Mouse (Mus musculus) forebrain, postnatal 0 days (tissue): ENCODE results near the gene Kcnn1. TPM values are rescaled to one million over a fixed set of nuclear protein-coding genes. Genes with fewer than 3 reads are reported as not detected.
A peak's percentile ranks its signal among the peaks of the same experiment; 100 is the strongest.

Source experiments
- ATAC-seq: fragments of 200-750 bp; cut with Nextera tagmentation; 2 replicates; pipeline ENCODE4 v1.8.0; 2017; ENCODE audit warnings: mild to moderate bottlenecking, moderate library complexity
- DNase-seq: peaks from one replicate; pipeline ENCODE4 v3.0.0-alpha.2; 2015
- H3K27ac ChIP-seq: fragments of 300-500 bp; sonication (generic); 2 replicates; pipeline ENCODE4 v1.5.1; 2014; ENCODE audit warnings: low read depth, mild to moderate bottlenecking, antibody characterized with exemption, low read length, moderate library complexity, mixed read lengths
- H3K27me3 ChIP-seq: fragments of 300-500 bp; sonication (generic); 2 replicates; pipeline ENCODE4 v1.6.1; 2014; ENCODE audit warnings: mild to moderate bottlenecking, low read length, mixed read lengths; ENCODE audit not compliant: insufficient read depth
- H3K36me3 ChIP-seq: fragments of 300-500 bp; sonication (generic); 2 replicates; pipeline ENCODE4 v1.6.1; 2014; ENCODE audit warnings: mild to moderate bottlenecking, moderate library complexity; ENCODE audit not compliant: insufficient read depth
- H3K4me1 ChIP-seq: fragments of 300-500 bp; sonication (generic); 2 replicates; pipeline ENCODE4 v1.6.1; 2014; ENCODE audit warnings: antibody characterized with exemption; ENCODE audit not compliant: insufficient read depth
- H3K4me2 ChIP-seq: fragments of 300-500 bp; sonication (generic); 2 replicates; pipeline ENCODE4 v1.6.1; 2014; ENCODE audit warnings: low read depth, mild to moderate bottlenecking, moderate library complexity
- H3K4me3 ChIP-seq: fragments of 300-500 bp; sonication (generic); 2 replicates; pipeline ENCODE4 v1.5.1; 2014; ENCODE audit warnings: low read depth, low read length, mixed read lengths
- H3K9ac ChIP-seq: fragments of 300-500 bp; sonication (generic); 2 replicates; pipeline ENCODE4 v1.6.1; 2014; ENCODE audit warnings: mild to moderate bottlenecking
- H3K9me3 ChIP-seq: fragments of 300-500 bp; sonication (generic); 2 replicates; pipeline ENCODE4 v1.6.1; 2016; ENCODE audit warnings: low read length
- CTCF ChIP-seq: sonication (generic); IDR thresholded peaks from 2 replicates; pipeline ENCODE4 v1.5.1; 2016; ENCODE audit warnings: antibody characterized with exemption, control low read depth, low read depth
- WGBS: fragments of 180-500 bp; shearing (Covaris S2); extraction: QIAGEN DNeasy Blood & Tissue Kit; methylation state at CpG from one replicate; pipeline ENCODE4 v1.1.7; 2014; 5-methylcytosine and 5-hydroxymethylcytosine counted together
- polyA plus RNA-seq: library from polyadenylated mRNA; unstranded; fragments of >200 nt; fragmentation: Nextera tagmentation; extraction: Ambion mirVana; gene quantifications from 2 replicates; pipeline ENCODE4 v1.2.1, GENCODE M21; 2015
- total RNA-seq: library from RNA; depleted of rRNA; stranded (reverse); fragments of >200 nt; gene quantifications from 2 replicates; pipeline ENCODE4 v1.2.3, GENCODE M21; 2014

Kcnn1 gene
- total and polyA plus RNA-seq, 2 experiments from 2014 or later = 9.8 to 20.5 TPM

- DNase-seq (no peak), ATAC-seq (no peak)
- Histone ChIP-seq H3K4me3 (no peak overlapping the region), H3K9ac (no peak overlapping the region), H3K4me2 (no peak overlapping the region), H3K4me1 (no peaks in the 10 kb centered on the region), H3K27ac (no peak overlapping the region), H3K9me3 (no peaks in the 10 kb centered on the region), H3K27me3 (no peaks in the 10 kb centered on the region; the same call in 1 of the 2 replicates), H3K36me3 (no peaks in the 10 kb centered on the region)
- TF ChIP-seq CTCF = no peak
- 87% methylated on average over 10 of the region's 10 CpGs for WGBS
Observed at GRCm38 (mm10) chr8:70884683-70885082, 21.6 kb upstream of the Kcnn1 start.

- Histone ChIP-seq H3K4me1 (no peaks in the 10 kb centered on the region), H3K27ac (no peak overlapping the region), H3K27me3 (no peaks in the 10 kb centered on the region; the same call in 1 of the 2 replicates), H3K9ac (no peak overlapping the region), H3K4me3 (no peak overlapping the region), H3K4me2 (no peak overlapping the region), H3K9me3 (no peaks in the 10 kb centered on the region), H3K36me3 (no peaks in the 10 kb centered on the region)
- 77% methylated on average over 4 of the region's 4 CpGs for WGBS
- DNase-seq (no peak), ATAC-seq (no peak)
- no peak for TF ChIP-seq CTCF
Observed at GRCm38 (mm10) chr8:70884186-70884585, 21.1 kb upstream of the Kcnn1 start.

- 30% methylated on average over 11 of the region's 11 CpGs for WGBS
- no peaks in the 10 kb centered on the region for H3K4me1 ChIP-seq
- ATAC-seq = no peak
Observed at GRCm38 (mm10) chr8:70880546-70880945, 17.5 kb upstream of the Kcnn1 start.

GRCm38 (mm10) chr8:70880126-70880525 lies 17.1 kb upstream of the Kcnn1 start:
- no peak overlapping the region for H3K4me3 ChIP-seq
- 10% methylated on average over 4 of the region's 4 CpGs for WGBS
- H3K27ac ChIP-seq = no peak overlapping the region
- no peaks in the 10 kb centered on the region for H3K9me3 ChIP-seq
- H3K4me2 ChIP-seq = no peak overlapping the region
- H3K4me1 ChIP-seq = no peaks in the 10 kb centered on the region
- DNase-seq = no peak
- H3K9ac ChIP-seq = no peak overlapping the region
- peak; percentile 18; the same call in 1 of the 2 replicates for ATAC-seq
- no peaks in the 10 kb centered on the region for H3K36me3 ChIP-seq
- peak; percentile 28; the same call in 1 of the 2 replicates for TF ChIP-seq CTCF
- H3K27me3 ChIP-seq = no peaks in the 10 kb centered on the region

More at GRCm38 (mm10) chr8:70880546-70880945, 17.5 kb upstream of the Kcnn1 start:
- DNase-seq = no peak
- Histone ChIP-seq H3K36me3 (no peaks in the 10 kb centered on the region), H3K4me3 (no peak overlapping the region), H3K9me3 (no peaks in the 10 kb centered on the region), H3K9ac (no peak overlapping the region), H3K4me2 (no peak overlapping the region), H3K27me3 (no peaks in the 10 kb centered on the region), H3K27ac (no peak overlapping the region)
- TF ChIP-seq CTCF = no peak

- no peak overlapping the region for H3K9ac ChIP-seq
- TF ChIP-seq CTCF = no peak
- H3K27ac ChIP-seq = no peak overlapping the region
- WGBS = 47% methylated on average over 4 of the region's 4 CpGs
- DNase-seq (no peak), ATAC-seq (peak; percentile 28; the same call in 1 of the 2 replicates)
- no peak overlapping the region for H3K4me3 ChIP-seq
- H3K4me2 ChIP-seq = no peak overlapping the region
- no peaks in the 10 kb centered on the region for H3K36me3 ChIP-seq
- H3K9me3 ChIP-seq = no peaks in the 10 kb centered on the region
- no peaks in the 10 kb centered on the region for H3K27me3 ChIP-seq
- H3K4me1 ChIP-seq = no peaks in the 10 kb centered on the region
Observed at GRCm38 (mm10) chr8:70879500-70879899, 16.4 kb upstream of the Kcnn1 start.

- Histone ChIP-seq H3K4me2 (no peak overlapping the region), H3K27ac (no peak overlapping the region), H3K9me3 (no peaks in the 10 kb centered on the region), H3K9ac (no peak overlapping the region), H3K27me3 (no peaks in the 10 kb centered on the region), H3K36me3 (no peaks in the 10 kb centered on the region), H3K4me3 (no peak overlapping the region), H3K4me1 (no peaks in the 10 kb centered on the region)
- ATAC-seq (no peak), DNase-seq (no peak)
- 68% methylated on average over 2 of the region's 2 CpGs for whole genome bisulfite sequencing
- no peak for TF ChIP-seq CTCF
Observed at GRCm38 (mm10) chr8:70878178-70878577, 15.1 kb upstream of the Kcnn1 start.

GRCm38 (mm10) chr8:70876382-70876781 lies 13.3 kb upstream of the Kcnn1 start:
- Histone ChIP-seq H3K36me3 (no peaks in the 10 kb centered on the region), H3K4me1 (peaks cover 4% of the 10 kb centered on the region; the same call in 1 of the 2 replicates), H3K9me3 (no peaks in the 10 kb centered on the region), H3K4me3 (no peak overlapping the region), H3K27ac (no peak overlapping the region), H3K4me2 (no peak overlapping the region), H3K9ac (no peak overlapping the region), H3K27me3 (no peaks in the 10 kb centered on the region)
- DNase-seq (no peak), ATAC-seq (no peak)
- TF ChIP-seq CTCF = no peak
- 69% methylated on average over 4 of the region's 4 CpGs for WGBS
